Mouse (Mus musculus): ENCODE measurements around the gene Wnk2. TPM values are rescaled to one million over a fixed set of nuclear protein-coding genes. Genes with fewer than 3 reads are reported as not detected.

The Wnk2 gene
- polyA plus RNA-seq, 1 experiment = not detected

GRCm38 (mm10) chr13:49100417-49100816, 47.4 kb downstream of the Wnk2 start:
- H3ac ChIP-seq (ENCODE audit: control insufficient read depth, insufficient read length) = no peak overlapping the region
- H3K27me3 ChIP-seq (ENCODE audit: control insufficient read depth, insufficient read depth, insufficient read length) = peaks cover 49% of the 10 kb centered on the region
- H3K79me2 ChIP-seq (ENCODE audit: control insufficient read depth, insufficient read depth) = no peaks in the 10 kb centered on the region
- H3K4me3 ChIP-seq = no peak overlapping the region
- TF ChIP-seq TCF12 (IDR thresholded peaks at IDR 0.05; ENCODE audit: insufficient read depth, poor library complexity, severe bottlenecking) (no peak), POLR2A (IDR thresholded peaks at IDR 0.05; ENCODE audit: insufficient read length, low read depth) (no peak), MYOD1 (IDR thresholded peaks at IDR 0.05; ENCODE audit: control insufficient read depth in 1 of 3, insufficient read length in 2 of 3, low read depth in 2 of 3) (no peak), TCF3 (IDR thresholded peaks at IDR 0.05; ENCODE audit: insufficient read length, low read depth) (no peak), REST (IDR thresholded peaks at IDR 0.05; ENCODE audit: insufficient read depth, insufficient read length) (no peak), USF1 (IDR thresholded peaks at IDR 0.05; ENCODE audit: low read depth) (no peak), POLR2AphosphoS2 (IDR thresholded peaks at IDR 0.05; ENCODE audit: insufficient read length, low read depth) (no peak), CEBPB (IDR thresholded peaks at IDR 0.05; ENCODE audit: insufficient read depth, poor library complexity, severe bottlenecking) (no peak), E2F4 (IDR thresholded peaks at IDR 0.05; ENCODE audit: insufficient read depth) (no peak), SRF (IDR thresholded peaks at IDR 0.05; ENCODE audit: control insufficient read depth, insufficient read length, low read depth) (no peak)
- no peaks in the 10 kb centered on the region for H3K36me3 ChIP-seq (ENCODE audit: control insufficient read depth, insufficient read depth)
- H3K4me2 ChIP-seq (ENCODE audit: low read depth) = no peak overlapping the region

- Histone ChIP-seq H3ac (ENCODE audit: control insufficient read depth, insufficient read length) (no peak overlapping the region), H3K79me2 (ENCODE audit: control insufficient read depth, insufficient read depth) (no peaks in the 10 kb centered on the region), H3K27me3 (ENCODE audit: control insufficient read depth, insufficient read depth, insufficient read length) (peaks cover 67% of the 10 kb centered on the region), H3K4me2 (ENCODE audit: low read depth) (no peak overlapping the region), H3K4me3 (no peak overlapping the region), H3K36me3 (ENCODE audit: control insufficient read depth, insufficient read depth) (no peaks in the 10 kb centered on the region)
- TF ChIP-seq MYOD1 (IDR thresholded peaks at IDR 0.05; ENCODE audit: control insufficient read depth in 1 of 3, insufficient read length in 2 of 3, low read depth in 2 of 3) = no peak
Measured at GRCm38 (mm10) chr13:49096826-49097225, 51.0 kb downstream of the Wnk2 start.

GRCm38 (mm10) chr13:49094667-49095066, 53.1 kb downstream of the Wnk2 start:
- Histone ChIP-seq H3K27me3 (ENCODE audit: control insufficient read depth, insufficient read depth, insufficient read length) (peaks cover 61% of the 10 kb centered on the region), H3K4me3 (no peak overlapping the region)
- TF ChIP-seq USF1 (IDR thresholded peaks at IDR 0.05; ENCODE audit: low read depth) (no peak), TCF3 (IDR thresholded peaks at IDR 0.05; ENCODE audit: insufficient read length, low read depth) (no peak), SRF (IDR thresholded peaks at IDR 0.05; ENCODE audit: control insufficient read depth, insufficient read length, low read depth) (no peak), TCF12 (IDR thresholded peaks at IDR 0.05; ENCODE audit: insufficient read depth, poor library complexity, severe bottlenecking) (no peak), MYOD1 (IDR thresholded peaks at IDR 0.05; ENCODE audit: control insufficient read depth in 1 of 3, insufficient read length in 2 of 3, low read depth in 2 of 3) (no peak), POLR2A (IDR thresholded peaks at IDR 0.05; ENCODE audit: insufficient read length, low read depth) (no peak), MAX (IDR thresholded peaks at IDR 0.05; ENCODE audit: low read depth) (no peak), CEBPB (IDR thresholded peaks at IDR 0.05; ENCODE audit: insufficient read depth, poor library complexity, severe bottlenecking) (no peak), REST (IDR thresholded peaks at IDR 0.05; ENCODE audit: insufficient read depth, insufficient read length) (no peak), E2F4 (IDR thresholded peaks at IDR 0.05; ENCODE audit: insufficient read depth) (no peak), MYOG (IDR thresholded peaks at IDR 0.05; ENCODE audit: control insufficient read depth in 1 of 3, insufficient read depth in 1 of 3, insufficient read length in 2 of 3, low read depth in 2 of 3) (no peak), POLR2AphosphoS2 (IDR thresholded peaks at IDR 0.05; ENCODE audit: insufficient read length, low read depth) (no peak)

GRCm38 (mm10) chr13:49093471-49093891, 54.3 kb downstream of the Wnk2 start:
- Histone ChIP-seq H3K27me3 (ENCODE audit: control insufficient read depth, insufficient read depth, insufficient read length) (peaks cover 61% of the 10 kb centered on the region), H3K79me2 (ENCODE audit: control insufficient read depth, insufficient read depth) (no peaks in the 10 kb centered on the region), H3ac (ENCODE audit: control insufficient read depth, insufficient read length) (no peak overlapping the region), H3K4me2 (ENCODE audit: low read depth) (no peak overlapping the region), H3K4me3 (no peak overlapping the region), H3K36me3 (ENCODE audit: control insufficient read depth, insufficient read depth) (no peaks in the 10 kb centered on the region)
- TF ChIP-seq POLR2A (IDR thresholded peaks at IDR 0.05; ENCODE audit: insufficient read length, low read depth) = no peak
- TF ChIP-seq USF1 (IDR thresholded peaks at IDR 0.05; ENCODE audit: low read depth) = no peak
- TF ChIP-seq SRF (IDR thresholded peaks at IDR 0.05; ENCODE audit: control insufficient read depth, insufficient read length, low read depth) = no peak
- TF ChIP-seq TCF12 (IDR thresholded peaks at IDR 0.05; ENCODE audit: insufficient read depth, poor library complexity, severe bottlenecking) = no peak
- TF ChIP-seq POLR2AphosphoS2 (IDR thresholded peaks at IDR 0.05; ENCODE audit: insufficient read length, low read depth) = no peak
- no peak for TF ChIP-seq MAX (IDR thresholded peaks at IDR 0.05; ENCODE audit: low read depth)
- no peak for TF ChIP-seq MYOG (IDR thresholded peaks at IDR 0.05; ENCODE audit: control insufficient read depth in 1 of 3, insufficient read depth in 1 of 3, insufficient read length in 2 of 3, low read depth in 2 of 3)

More at GRCm38 (mm10) chr13:49094667-49095066, 53.1 kb downstream of the Wnk2 start:
- H3K79me2 ChIP-seq (ENCODE audit: control insufficient read depth, insufficient read depth) = no peaks in the 10 kb centered on the region
- no peaks in the 10 kb centered on the region for H3K36me3 ChIP-seq (ENCODE audit: control insufficient read depth, insufficient read depth)
- H3K4me2 ChIP-seq (ENCODE audit: low read depth) = no peak overlapping the region
- no peak overlapping the region for H3ac ChIP-seq (ENCODE audit: control insufficient read depth, insufficient read length)

GRCm38 (mm10) chr13:49092596-49092995, 55.2 kb downstream of the Wnk2 start:
- H3K79me2 ChIP-seq (ENCODE audit: control insufficient read depth, insufficient read depth) = no peaks in the 10 kb centered on the region
- TF ChIP-seq POLR2A (IDR thresholded peaks at IDR 0.05; ENCODE audit: insufficient read length, low read depth) (no peak), MYOG (IDR thresholded peaks at IDR 0.05; ENCODE audit: control insufficient read depth in 1 of 3, insufficient read depth in 1 of 3, insufficient read length in 2 of 3, low read depth in 2 of 3) (no peak), TCF12 (IDR thresholded peaks at IDR 0.05; ENCODE audit: insufficient read depth, poor library complexity, severe bottlenecking) (no peak), TCF3 (IDR thresholded peaks at IDR 0.05; ENCODE audit: insufficient read length, low read depth) (no peak), MAX (IDR thresholded peaks at IDR 0.05; ENCODE audit: low read depth) (no peak), E2F4 (IDR thresholded peaks at IDR 0.05; ENCODE audit: insufficient read depth) (no peak), SRF (IDR thresholded peaks at IDR 0.05; ENCODE audit: control insufficient read depth, insufficient read length, low read depth) (no peak), CEBPB (IDR thresholded peaks at IDR 0.05; ENCODE audit: insufficient read depth, poor library complexity, severe bottlenecking) (no peak), USF1 (IDR thresholded peaks at IDR 0.05; ENCODE audit: low read depth) (no peak), MYOD1 (IDR thresholded peaks at IDR 0.05; ENCODE audit: control insufficient read depth in 1 of 3, insufficient read length in 2 of 3, low read depth in 2 of 3) (no peak), POLR2AphosphoS2 (IDR thresholded peaks at IDR 0.05; ENCODE audit: insufficient read length, low read depth) (no peak), REST (IDR thresholded peaks at IDR 0.05; ENCODE audit: insufficient read depth, insufficient read length) (no peak)
- no peak overlapping the region for H3ac ChIP-seq (ENCODE audit: control insufficient read depth, insufficient read length)
- no peak overlapping the region for H3K4me3 ChIP-seq
- H3K4me2 ChIP-seq (ENCODE audit: low read depth) = no peak overlapping the region
- H3K27me3 ChIP-seq (ENCODE audit: control insufficient read depth, insufficient read depth, insufficient read length) = peaks cover 61% of the 10 kb centered on the region
- no peaks in the 10 kb centered on the region for H3K36me3 ChIP-seq (ENCODE audit: control insufficient read depth, insufficient read depth)
